Mouse (Mus musculus) adrenal gland, postnatal 10 days (tissue): ENCODE results near the gene Canx. TPM values are rescaled to one million over a fixed set of nuclear protein-coding genes. Genes with fewer than 3 reads are reported as not detected.
"Not testable (repeated sequence)": the region's sequence is repeated elsewhere in the genome, so short reads cannot be mapped to it uniquely, and the experiment has no call there.

ENCODE experiments used
- DNase-seq: peaks from one replicate; pipeline ENCODE4 v3.0.0; 2021; ENCODE audit warnings: mixed read lengths
- total RNA-seq, 2 experiments: library from RNA; stranded (reverse); gene quantifications; 2 replicates each; pipeline ENCODE4 v1.2.3; 2021

Canx gene
- total RNA-seq, 2 experiments from 2014 or later, result 304 to 310 TPM

DNA sequence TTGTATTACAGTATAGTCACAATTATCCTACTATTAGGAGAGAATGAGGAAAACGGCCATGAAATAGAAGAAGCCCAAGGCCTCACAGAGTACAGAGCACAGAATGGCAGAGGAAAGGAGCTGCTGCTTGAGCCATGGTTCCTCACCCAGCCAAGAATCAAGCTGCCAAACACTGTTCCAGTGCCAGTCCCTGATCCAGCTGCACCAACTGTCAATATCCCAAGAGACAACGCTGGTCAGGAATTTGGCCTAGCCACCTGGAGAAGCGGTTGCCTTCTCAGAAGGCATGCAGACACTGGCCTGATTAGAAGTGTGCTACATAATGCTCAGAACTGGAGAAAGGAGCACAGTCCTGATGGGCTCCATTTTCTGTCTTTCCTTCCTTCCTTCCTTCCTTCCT, 7.7 kb upstream of the Canx start:
- peak; percentile 57 for DNase-seq

DNA sequence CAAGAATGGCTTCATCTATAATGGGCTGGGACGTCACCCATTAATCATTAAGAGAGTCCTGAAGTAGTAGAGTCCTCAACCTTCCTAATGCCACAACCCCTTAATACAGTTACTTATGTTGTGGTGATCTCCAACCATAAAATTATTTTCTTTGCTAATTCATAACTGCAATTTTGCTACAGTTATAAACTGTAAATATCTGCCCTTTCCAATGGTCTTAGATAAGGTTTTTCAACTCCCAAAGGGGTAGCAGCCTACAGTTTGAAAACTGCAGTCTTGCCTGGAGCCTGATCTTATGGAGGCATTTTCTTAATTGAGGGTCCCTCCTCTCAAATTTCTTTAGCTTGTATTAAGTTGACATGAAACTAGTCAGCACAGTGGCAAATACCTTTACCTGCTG, 3.9 kb upstream of the Canx start:
- no peak for DNase-seq

DNA sequence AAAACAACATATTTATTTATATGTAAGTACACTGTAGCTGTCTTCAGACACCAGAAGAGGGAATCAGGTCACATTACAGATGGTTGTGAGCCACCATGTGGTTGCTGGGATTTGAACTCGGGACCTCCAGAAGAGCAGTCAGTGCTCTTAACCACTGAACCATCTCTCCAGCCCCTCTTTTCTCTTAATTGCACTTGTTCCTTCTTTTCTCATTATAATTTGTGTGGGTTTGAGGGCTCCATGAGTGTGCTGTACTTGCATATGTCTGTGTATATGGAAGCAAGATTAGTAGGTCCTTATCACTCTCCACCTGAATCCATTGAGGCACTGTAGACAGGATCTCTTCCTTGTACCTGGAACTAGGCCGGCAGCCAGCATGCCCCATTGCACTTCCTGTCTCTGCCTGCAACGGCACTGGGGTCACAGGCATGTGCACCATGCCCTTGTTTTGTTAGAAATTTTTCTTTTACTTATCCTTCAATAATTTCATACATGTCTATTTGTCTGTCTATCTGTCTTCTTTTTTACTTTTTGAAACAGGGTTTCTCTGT, 2.7 kb upstream of the Canx start:
- no peak for DNase-seq

DNA sequence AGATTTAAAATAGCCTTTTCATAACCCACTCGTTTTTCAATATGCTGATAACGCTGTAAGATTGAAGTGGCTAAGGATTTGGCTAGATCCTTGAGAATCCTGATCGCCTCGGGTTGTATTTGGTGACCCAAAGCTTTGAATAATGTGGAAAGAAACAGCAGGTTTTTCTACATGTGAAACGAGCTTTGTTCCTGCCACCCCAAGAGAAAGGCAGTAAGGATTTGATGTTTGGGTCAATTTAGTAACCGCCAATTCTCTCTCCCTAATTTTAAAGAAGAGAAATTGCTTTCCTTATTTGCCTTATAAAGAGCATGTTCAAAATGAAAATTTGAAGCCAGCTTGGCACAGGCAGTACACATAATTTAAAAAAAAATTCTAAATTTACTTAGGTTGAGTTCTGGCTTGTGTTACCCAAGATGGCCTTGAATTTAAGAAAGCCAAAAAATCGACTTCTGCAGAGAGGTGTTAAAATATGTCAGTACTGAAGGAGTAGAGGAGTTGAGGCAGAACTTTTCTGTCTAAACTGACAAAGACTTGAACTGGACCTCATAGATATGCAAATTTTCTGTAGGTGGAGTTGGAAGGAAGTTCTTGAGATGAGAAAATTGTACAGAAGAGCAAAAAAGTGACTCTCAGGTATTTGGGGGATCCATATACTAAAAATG, 961 bp upstream of the Canx start:
- DNase-seq, result no peak

DNA sequence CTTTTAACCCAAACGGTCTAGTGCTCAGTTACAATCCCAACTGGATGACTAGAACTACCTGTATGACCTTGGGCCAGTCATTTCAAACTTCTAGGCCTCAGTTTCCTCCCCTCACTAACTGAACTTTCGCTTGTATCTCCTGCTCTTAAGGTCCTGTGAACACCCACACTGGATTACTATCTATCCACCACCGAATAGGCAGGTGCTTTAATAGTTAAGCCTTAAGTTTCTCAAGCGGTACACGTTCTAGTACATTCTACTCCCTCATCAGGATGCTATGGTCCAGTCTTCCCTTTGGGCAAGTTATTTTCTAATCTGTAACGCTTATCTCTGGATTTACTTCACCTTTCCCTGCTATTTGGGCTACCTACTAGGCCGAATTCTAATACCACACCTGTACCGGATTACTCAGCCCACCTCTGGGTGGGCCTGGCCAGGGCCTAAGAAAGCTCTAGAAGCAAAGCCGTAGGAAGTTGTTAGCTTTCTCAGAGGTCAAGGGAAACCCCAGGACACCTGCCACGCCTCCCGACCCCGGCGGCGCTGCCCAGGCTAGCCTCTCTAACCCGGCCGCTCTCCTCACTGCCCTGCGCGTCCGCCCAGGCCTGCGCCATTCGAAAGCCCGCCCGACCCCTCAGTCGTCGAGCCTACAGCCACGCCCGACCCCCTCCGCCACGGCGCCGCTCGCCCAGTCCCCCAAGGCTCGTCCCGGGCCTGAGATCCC, 562 bp downstream of the Canx start:
- DNase-seq, result no peak

DNA sequence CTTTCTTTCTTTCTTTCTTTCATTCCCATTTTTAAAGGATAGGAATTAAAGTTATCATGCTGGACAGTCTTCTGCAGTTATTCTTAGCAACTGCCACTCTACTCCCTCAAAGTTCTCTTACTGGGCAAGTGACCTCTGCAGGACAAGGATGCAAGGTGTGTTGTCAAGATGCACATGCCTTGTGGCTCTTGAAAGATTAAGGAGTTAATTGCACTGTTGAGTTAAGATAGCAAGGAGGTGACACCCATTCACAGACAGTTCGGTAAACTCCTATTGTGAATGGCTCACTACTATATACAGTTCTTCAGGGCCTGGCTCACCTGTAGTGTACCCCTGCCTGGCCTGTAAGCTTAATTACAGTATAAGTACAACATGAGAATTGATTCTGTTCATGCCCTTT, 1.6 kb downstream of the Canx start:
- no peak for DNase-seq

DNA sequence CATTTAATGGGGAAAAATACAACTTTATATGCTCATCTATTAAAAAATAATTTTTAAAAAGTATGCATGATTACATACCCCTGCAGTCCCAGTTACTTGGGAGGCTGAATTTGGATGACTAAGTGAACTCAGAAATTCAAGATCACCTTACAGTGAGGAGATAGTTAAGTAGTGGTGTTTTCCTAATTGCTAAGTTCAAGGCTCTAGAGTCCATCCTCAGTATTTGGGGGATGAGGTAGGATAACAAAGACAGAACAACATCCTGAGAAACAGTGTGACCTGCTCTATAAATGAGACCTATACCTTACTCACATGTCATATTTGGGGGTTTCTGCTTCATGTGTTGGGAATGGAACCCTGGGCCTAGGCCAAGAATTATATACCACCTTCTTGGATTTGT, 3.1 kb downstream of the Canx start:
- DNase-seq, result no peak

DNA sequence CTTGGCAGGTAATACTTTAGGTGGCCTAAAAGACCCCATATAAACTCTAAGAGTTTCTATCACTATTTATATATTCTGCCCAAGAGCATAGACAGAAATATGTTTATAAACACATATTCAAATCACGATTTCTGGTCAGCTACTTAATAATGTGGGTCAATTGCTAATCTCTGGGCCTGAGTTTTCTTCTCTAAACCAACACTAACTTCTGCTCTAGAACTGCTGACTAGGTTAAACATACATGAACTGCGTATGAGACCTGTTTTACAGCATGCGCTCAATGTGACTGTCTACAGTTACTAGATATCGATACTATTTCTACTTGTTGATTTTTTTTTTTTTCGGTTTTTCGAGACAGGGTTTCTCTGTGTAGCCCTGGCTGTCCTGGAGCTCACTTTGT, 4.2 kb downstream of the Canx start:
- no peak for DNase-seq

DNA sequence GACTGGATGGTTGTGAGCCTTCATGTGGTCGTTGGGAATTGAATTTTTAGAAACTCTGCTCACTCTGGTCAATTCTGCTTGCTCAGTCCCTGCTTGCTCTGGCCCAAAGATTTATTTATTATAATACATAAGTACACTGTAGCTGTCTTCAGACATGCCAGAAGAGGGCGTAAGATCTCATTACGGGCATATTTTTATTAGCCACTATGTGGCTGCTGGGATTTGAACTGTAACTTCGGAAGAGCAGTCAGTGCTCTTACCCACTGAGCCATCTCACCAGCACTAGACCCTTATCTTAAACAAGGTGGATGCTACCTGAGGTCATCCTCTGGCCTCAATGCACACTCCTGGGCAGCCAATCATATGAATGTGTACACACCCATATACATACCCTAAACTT, 6.1 kb downstream of the Canx start:
- DNase-seq, result not testable (repeated sequence)

DNA sequence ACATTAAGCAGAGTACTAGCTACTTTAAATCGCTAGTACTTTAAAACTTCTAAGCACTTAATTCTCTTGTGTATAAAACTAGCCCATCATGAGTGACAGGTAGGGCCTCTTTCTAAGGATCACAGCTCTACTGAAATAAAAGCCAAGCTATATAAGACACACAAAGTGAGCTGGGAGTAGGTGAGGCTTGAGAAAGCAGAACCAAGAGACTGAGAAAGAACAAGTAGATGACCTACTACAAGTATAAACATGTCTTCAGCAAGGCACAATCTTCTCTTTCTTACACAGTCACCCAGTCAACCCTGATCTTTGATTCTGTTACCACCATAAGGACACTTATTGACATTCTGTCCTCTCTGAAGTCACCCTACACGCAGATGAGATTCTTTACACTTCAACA, 12.7 kb downstream of the Canx start:
- no peak for DNase-seq

DNA sequence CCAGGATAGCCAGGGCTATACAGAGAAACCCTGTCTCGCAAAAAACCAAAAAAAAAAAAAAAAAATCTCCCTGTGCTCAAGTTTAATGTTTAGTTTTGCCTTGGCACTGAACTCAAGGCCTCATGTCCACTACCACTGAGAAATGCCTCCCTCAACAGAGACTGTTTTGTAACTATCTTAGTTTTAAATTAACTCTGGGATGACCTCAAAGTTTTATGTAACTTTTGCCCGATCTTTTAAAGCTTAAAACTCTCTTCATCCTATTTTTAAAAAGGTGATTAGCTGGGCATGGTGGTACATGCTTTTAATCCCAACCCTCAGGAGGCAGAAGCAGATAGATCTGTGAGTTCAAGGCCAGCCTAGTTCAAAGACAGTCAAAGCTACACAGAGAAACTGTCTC, 22.1 kb downstream of the Canx start:
- DNase-seq, result no peak

DNA sequence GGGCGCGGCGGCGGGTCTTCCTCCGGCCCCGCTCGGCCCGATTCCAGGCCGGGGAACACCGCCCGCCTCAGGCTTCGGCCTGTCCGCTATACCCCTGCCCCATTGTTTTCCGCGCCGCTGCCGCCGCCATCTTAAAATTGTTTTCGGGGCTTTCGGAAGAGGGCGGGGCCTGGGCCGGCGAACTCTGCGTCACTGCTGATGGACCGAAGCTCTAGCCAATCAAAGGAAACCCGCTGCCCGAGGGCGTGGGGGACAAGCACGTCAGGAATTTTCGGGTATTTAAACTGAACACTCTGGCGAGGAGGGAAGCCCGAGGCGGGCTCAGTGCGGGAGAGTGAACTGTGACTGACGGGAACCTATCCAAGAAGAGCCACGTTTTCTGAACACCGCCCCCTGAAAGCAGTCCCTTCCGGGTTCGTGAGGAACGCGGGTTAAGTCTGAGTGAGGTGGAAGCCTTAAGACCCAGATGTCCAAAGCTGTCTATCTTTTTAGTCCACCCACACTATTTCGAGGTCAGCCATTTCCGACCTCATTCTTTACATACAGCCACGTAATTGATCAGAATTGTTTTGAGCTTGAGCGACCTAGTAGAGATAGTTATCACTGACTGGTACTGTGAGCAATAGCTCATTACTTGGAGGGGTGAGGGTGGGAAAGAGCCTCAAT, 33.1 kb downstream of the Canx start, which contains the start of gene Maml1:
TSS of gene Maml1 (minus strand) at position 122 of the 666 bp plus-strand sequence.
- peak; percentile 98 for DNase-seq

DNA sequence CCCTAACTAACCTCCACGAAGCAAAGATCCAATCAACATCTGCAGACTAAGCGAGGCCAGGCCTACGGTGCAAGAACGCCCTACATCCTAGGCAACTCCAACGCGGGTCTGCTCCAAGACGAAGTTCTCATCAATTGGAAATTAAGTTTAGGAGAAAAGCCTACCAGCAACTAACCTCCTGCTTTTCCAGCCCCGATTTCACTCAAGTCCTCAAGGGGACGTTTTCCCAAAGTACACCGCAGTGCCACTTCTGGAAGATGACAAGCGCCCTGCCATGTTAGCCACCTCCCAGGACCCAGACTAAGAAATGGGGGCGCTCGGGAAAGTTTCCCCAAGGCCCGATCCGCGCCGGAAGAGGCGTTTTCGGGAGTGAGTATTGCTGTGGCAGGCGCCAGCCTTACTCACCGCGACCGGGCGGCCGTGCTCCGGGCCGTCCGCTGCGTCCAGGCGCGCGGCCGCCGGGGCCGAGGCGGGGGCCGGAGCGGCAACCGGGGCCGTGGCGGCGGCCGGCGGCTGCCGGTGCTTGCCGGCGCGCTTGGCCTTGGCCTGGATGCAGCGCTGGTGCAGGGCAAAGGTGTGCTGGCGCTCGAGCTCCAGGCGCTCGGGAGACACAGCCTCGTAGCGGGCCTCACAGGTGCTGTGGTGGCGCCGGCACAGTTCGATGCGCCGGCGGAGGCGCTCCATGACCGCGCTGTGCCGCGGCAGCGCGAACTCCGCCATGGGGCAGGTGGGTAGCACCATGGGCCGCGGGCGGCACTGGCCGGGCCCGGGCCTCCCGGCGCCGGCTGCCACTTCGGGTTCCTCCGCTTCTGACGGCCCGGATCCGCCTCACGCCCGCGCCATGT, 33.9 kb downstream of the Canx start:
- peak; percentile 67 for DNase-seq

DNA sequence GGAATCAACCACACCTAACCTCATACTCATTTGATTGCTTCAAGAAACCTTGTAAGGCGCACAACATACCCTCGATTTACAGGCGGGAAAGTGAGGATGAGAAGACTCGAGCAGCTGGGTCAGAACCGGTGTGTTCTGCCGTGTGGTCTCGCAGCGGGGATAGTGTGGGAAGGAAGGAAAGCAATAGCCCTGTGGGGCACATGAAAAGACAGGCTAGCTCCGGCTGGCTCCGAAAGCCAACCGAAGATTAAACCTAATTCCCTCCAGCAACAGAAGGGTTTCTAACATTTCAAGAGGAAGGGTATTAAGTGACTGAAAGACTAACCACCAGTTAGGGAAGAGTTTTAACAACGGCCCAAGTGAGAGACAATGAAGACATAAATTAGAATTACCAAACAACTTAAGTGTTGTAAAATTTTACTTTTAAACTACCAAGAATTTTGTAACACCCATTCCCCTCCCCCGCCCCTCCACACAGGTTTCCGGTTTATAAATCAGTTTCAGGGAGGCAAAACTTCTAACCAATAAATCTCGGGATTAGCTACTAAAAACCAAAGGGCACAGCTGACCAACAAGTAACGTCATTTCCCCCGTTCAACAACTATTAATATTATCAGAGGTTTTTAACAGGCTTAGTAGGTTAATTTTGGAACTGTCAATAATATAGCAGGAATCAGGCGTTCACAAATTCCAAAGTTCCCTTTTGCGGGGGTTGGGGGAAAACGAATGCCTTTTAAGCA, 34.8 kb downstream of the Canx start:
- peak; percentile 16 for DNase-seq

DNA sequence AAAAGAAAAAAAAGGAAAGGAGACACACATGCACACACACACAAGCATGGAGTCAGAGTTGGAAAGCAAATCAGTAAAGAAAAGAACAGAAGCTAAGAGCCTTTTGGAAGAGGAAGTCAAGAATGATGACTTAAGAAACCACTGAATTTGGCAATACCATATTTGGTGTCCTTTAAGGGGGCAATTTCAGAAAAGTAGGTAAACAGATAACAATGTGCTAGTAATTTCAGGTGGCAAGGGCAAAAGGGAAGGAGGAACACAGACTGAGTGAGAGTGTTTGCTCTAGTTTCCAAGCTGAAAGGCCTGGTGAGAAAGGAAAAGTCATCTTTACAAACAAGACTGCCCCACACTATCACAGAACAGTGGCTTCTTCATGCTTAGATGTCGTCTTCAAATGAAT, 39.0 kb downstream of the Canx start:
- DNase-seq, result no peak

DNA sequence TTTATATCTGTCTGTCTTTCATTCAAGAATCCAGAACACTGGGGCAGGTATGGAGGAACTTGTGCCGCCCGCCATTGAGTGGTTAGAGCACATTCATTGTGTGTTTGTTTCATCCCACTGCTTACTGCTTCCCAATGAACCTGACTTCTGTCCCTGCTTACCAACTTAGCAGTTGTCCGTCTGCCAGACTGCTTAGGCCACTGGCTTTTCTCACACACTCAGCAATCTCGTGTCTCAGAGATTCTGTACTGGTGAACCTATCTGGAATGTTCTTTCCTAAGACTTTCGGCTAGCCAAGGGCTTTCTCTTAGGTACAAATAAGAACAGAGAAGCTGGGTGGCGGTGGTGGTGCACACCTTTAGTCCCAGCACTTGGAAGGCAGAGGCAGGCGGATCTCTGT, 39.8 kb downstream of the Canx start:
- DNase-seq, result no peak

DNA sequence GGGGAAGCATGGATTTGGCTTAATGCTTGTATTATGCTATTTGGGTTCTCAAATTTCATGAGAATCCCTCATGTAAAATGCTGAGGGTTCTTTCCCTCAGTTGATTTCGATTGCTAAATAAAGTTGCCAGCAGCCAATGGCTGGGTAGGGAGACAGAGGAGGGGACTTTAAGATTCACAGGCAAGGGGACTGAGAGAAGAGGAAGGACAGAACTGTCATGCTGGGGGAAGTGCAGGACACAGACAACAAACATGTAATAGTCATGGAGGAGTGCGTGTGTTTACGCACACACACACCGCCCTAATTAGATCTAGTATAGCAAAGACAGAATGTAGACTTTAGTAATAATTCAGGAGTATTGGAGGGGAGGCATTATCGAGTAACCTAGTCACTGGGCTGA, 40.2 kb downstream of the Canx start:
- DNase-seq, result no peak

DNA sequence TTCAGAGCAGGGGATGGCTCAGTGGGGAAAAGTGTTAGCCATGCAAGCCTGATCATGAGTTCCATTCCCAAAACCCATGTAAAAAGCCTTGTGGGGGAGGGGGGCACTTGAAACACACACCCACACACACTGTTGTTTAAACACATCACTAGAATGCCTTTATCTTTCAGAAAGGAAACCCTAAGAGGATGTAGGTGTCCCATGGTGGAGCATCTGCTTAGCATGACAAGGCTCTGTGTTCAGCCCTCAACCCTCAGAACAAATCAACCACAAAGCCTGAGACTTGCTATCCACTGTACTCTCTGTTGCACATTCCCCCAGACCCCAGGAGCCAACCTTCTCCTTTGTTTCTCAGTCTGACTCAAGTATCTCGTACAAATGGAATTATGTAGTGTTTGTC, 45.4 kb downstream of the Canx start:
- no peak for DNase-seq

DNA sequence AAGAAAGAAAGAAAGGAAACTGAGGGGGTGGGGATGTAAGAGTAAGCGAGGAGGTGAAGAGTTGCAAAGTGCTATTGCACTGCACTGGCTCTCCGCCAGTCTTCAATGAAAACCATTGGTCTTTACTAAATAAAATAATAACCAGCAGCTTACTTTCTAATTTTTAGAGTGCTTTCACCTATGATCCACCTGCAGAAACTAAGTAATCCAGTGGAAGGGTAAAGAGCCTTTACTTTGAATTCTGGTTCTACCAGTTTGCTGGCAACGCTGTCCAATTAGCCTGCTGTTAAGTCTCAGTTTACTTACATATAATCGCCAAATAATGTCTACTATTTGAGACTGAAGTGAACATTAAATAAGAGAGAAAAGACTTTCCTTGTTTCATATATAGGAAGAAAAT, 46.5 kb downstream of the Canx start:
- no peak for DNase-seq

DNA sequence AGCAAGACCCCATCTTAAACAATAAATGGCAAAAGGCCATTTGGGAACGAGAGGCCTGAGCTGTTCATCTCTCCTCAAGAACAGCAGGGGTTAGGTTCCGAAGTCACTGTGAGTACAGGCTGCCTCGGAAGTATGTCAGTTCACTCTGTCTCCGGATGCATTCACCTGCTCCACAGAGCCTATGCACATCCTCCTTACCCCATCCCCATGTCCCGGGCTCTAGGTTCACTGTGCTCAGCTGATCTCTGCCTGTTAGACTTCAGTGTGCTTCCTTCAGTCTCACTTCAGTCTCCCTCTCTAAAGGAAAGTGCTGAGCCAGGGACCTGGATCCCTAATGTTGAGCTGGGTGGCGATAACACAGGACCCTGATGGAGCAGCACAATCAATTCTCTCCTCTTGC, 47.8 kb downstream of the Canx start:
- DNase-seq, result no peak

DNA sequence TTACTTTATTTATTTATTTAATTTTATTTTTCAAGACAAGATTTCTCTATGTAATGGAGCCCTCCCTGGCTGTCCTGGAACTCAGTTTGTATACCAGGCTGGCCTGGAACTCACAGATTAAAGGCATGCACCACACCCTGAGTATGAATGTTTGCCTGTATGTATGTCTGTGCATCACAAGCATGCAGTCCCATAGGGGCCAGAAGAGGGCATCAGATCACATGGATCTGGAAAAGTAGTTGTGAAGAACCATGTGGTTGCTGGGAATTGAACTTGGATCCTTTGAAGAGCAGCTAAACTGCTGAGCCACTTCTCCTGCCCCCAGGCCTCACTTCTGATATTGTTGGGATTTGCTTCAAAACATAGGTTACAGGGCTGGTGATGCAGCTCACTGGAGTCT, 48.4 kb downstream of the Canx start:
- DNase-seq, result no peak
